Mouse (Mus musculus): ENCODE data around the gene Tm2d3.

Tm2d3 gene

GRCm38 (mm10) chr7:65690869-65691268 lies at the start of gene Tm2d3:
Gene Tm2d3 (plus strand): TSS chr7:65691169.
- no peak for DNase-seq (ENCODE audit: low spot score in 2 of 2)

GRCm38 (mm10) chr7:65642371-65643304 lies 48.3 kb upstream of the Tm2d3 start:
- DNase-seq (ENCODE audit: low spot score in 2 of 2) = peak in 1 of 2 experiments; percentile 38

GRCm38 (mm10) chr7:65643861-65644421 lies 47.0 kb upstream of the Tm2d3 start:
- DNase-seq (ENCODE audit: low spot score in 2 of 2) = no peak

GRCm38 (mm10) chr7:65644643-65645351 lies 46.2 kb upstream of the Tm2d3 start, which contains the start of gene Tarsl2:
Gene Tarsl2 (plus strand): TSS chr7:65644898.
- peak; percentile 92 to 94 for DNase-seq (ENCODE audit: low spot score in 2 of 2)

GRCm38 (mm10) chr7:65645996-65646395 lies 45.0 kb upstream of the Tm2d3 start:
- no peak for DNase-seq (ENCODE audit: low spot score in 2 of 2)

GRCm38 (mm10) chr7:65650662-65651061 lies 40.3 kb upstream of the Tm2d3 start:
- no peak for DNase-seq (ENCODE audit: low spot score in 2 of 2)

GRCm38 (mm10) chr7:65657490-65658120 lies 33.4 kb upstream of the Tm2d3 start:
- DNase-seq (ENCODE audit: low spot score in 2 of 2) = no peak

GRCm38 (mm10) chr7:65663225-65663790 lies 27.7 kb upstream of the Tm2d3 start:
- DNase-seq (ENCODE audit: low spot score in 2 of 2) = no peak

GRCm38 (mm10) chr7:65663886-65664285 lies 27.1 kb upstream of the Tm2d3 start:
- peak in 1 of 2 experiments; percentile 41 for DNase-seq (ENCODE audit: low spot score in 2 of 2)

- no peak for DNase-seq (ENCODE audit: low spot score in 2 of 2)
These were observed 23.5 kb upstream of the Tm2d3 start for GRCm38 (mm10) chr7:65667491-65667890.

GRCm38 (mm10) chr7:65678050-65678449 lies 12.9 kb upstream of the Tm2d3 start:
- no peak for DNase-seq (ENCODE audit: low spot score in 2 of 2)

GRCm38 (mm10) chr7:65678900-65679595 lies 11.9 kb upstream of the Tm2d3 start:
- no peak for DNase-seq (ENCODE audit: low spot score in 2 of 2)

GRCm38 (mm10) chr7:65681166-65681565 lies 9.8 kb upstream of the Tm2d3 start:
- no peak for DNase-seq (ENCODE audit: low spot score in 2 of 2)

- DNase-seq (ENCODE audit: low spot score in 2 of 2) = no peak
These were observed 6.6 kb upstream of the Tm2d3 start for GRCm38 (mm10) chr7:65684256-65684835.

- no peak for DNase-seq (ENCODE audit: low spot score in 2 of 2)
These were observed 4.3 kb upstream of the Tm2d3 start for GRCm38 (mm10) chr7:65686664-65687063.

- DNase-seq (ENCODE audit: low spot score in 2 of 2) = no peak
These were observed 1.1 kb downstream of the Tm2d3 start for GRCm38 (mm10) chr7:65691929-65692605.

- no peak for DNase-seq (ENCODE audit: low spot score in 2 of 2)
These were observed 1.9 kb downstream of the Tm2d3 start for GRCm38 (mm10) chr7:65692883-65693282.

- peak; percentile 88 for DNase-seq (ENCODE audit: low spot score in 2 of 2)
These were observed 2.4 kb downstream of the Tm2d3 start for GRCm38 (mm10) chr7:65693301-65693821.

- DNase-seq (ENCODE audit: low spot score in 2 of 2) = no peak
These were observed 5.5 kb downstream of the Tm2d3 start for GRCm38 (mm10) chr7:65696450-65696849.

GRCm38 (mm10) chr7:65702076-65702475 lies 11.1 kb downstream of the Tm2d3 start:
- DNase-seq (ENCODE audit: low spot score in 2 of 2) = no peak
